Mouse (Mus musculus): ENCODE measurements around the gene Fam120a.
A peak's percentile ranks its signal among the peaks of the same experiment; 100 is the strongest.

Gene Fam120a

GRCm38 (mm10) chr13:48967956-48968749 is at the start of gene Fam120a:
TSS of gene Fam120a (minus strand) at chr13:48968017.
- DNase-seq: peak; percentile 82

- DNase-seq: no peak
These were observed 49.6 kb upstream of the Fam120a start for GRCm38 (mm10) chr13:49017375-49017774.

GRCm38 (mm10) chr13:49016311-49016761 is 48.5 kb upstream of the Fam120a start:
- DNase-seq: peak; percentile 33

GRCm38 (mm10) chr13:49015366-49016306 is 47.8 kb upstream of the Fam120a start:
- peak; percentile 33 for DNase-seq

GRCm38 (mm10) chr13:49013206-49013794 is 45.5 kb upstream of the Fam120a start:
- DNase-seq: no peak

- DNase-seq: no peak
These were observed 33.9 kb upstream of the Fam120a start for GRCm38 (mm10) chr13:49001691-49002090.

GRCm38 (mm10) chr13:48998591-48998990 is 30.8 kb upstream of the Fam120a start:
- peak; percentile 82 for DNase-seq

GRCm38 (mm10) chr13:48996731-48997130 is 28.9 kb upstream of the Fam120a start:
- DNase-seq: no peak

- no peak for DNase-seq
These were observed 27.1 kb upstream of the Fam120a start for GRCm38 (mm10) chr13:48994903-48995302.

- no peak for DNase-seq
These were observed 25.1 kb upstream of the Fam120a start for GRCm38 (mm10) chr13:48992914-48993313.

- DNase-seq: no peak
These were observed 22.3 kb upstream of the Fam120a start for GRCm38 (mm10) chr13:48990138-48990537.

GRCm38 (mm10) chr13:48982482-48983098 is 14.8 kb upstream of the Fam120a start:
- DNase-seq: no peak

- DNase-seq: no peak
These were observed 11.3 kb upstream of the Fam120a start for GRCm38 (mm10) chr13:48979069-48979468.

- peak; percentile 44 for DNase-seq
These were observed 10.0 kb upstream of the Fam120a start for GRCm38 (mm10) chr13:48977858-48978257.

- no peak for DNase-seq
These were observed 6.9 kb upstream of the Fam120a start for GRCm38 (mm10) chr13:48974699-48975098.

- no peak for DNase-seq
These were observed 6.4 kb upstream of the Fam120a start for GRCm38 (mm10) chr13:48974266-48974665.

GRCm38 (mm10) chr13:48973231-48973630 is 5.4 kb upstream of the Fam120a start:
- DNase-seq: no peak

GRCm38 (mm10) chr13:48971033-48971432 is 3.2 kb upstream of the Fam120a start:
- no peak for DNase-seq

- no peak for DNase-seq
These were observed 2.7 kb upstream of the Fam120a start for GRCm38 (mm10) chr13:48970566-48970965.

GRCm38 (mm10) chr13:48968750-48969088 is 902 bp upstream of the Fam120a start:
- no peak for DNase-seq

- peak; percentile 44 for DNase-seq
These were observed 681 bp downstream of the Fam120a start for GRCm38 (mm10) chr13:48966851-48967821.

All from lung, postnatal 14 days (tissue).